Mouse (Mus musculus): ENCODE measurements around the gene Cyyr1. TPM values are rescaled to one million over a fixed set of nuclear protein-coding genes. Genes with fewer than 3 reads are reported as not detected.
A peak's percentile ranks its signal among the peaks of the same experiment; 100 is the strongest.
"Not testable (repeated sequence)": the region's sequence is repeated elsewhere in the genome, so short reads cannot be mapped to it uniquely, and the experiment has no call there.

The Cyyr1 gene
- 19.6 and 20.2 TPM in 2 replicates for total RNA-seq (2021)
- long read RNA-seq, partial matches to known transcripts: 0 of 2 reads
- long read RNA-seq, other reads (novel, unspliced or antisense): 2 of 2 reads

DNA sequence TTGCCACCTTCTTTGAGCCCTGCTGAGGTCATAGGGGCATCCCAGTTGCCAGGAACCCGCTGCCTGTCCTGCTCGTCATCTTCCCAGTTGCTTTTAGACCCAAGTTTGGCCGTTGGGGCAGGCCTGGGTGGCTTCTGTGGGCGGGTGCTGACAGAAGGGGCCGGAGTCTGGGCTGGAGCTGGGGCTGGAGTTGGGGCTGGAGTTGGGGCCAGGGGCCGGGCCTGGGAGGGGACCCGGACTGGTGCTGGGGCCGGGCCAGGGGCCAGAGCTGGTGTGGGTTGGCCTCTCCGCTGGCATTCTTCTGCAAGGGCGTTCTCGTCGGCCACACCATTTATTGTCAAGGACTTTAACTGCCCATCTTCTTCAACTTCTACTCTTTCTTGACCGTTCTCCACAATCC, at the start of gene Cyyr1:
Gene Cyyr1 (minus strand): TSS at position 101 of the 400 bp plus-strand sequence.
- not testable (repeated sequence) for DNase-seq

DNA sequence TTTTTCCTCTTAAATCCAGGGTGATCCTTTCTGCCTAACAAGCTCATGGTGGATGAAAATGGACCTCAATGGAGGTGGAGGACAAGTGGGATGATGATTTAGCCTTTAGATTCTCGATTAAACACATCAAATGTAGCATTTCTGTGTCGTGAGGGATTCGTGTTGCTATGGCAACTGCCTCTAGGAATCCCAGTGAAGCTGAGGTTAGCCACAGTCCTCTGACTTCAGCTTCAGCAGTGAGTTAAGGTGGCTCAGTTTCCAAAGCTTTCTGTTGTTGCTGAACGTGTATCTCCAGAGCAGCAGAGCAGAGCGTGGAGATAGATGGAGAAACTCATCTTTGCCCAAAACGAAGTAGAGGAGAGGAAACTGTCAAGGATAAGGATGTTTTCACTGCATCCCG, 35.6 kb upstream of the Cyyr1 start:
- no peak for DNase-seq

DNA sequence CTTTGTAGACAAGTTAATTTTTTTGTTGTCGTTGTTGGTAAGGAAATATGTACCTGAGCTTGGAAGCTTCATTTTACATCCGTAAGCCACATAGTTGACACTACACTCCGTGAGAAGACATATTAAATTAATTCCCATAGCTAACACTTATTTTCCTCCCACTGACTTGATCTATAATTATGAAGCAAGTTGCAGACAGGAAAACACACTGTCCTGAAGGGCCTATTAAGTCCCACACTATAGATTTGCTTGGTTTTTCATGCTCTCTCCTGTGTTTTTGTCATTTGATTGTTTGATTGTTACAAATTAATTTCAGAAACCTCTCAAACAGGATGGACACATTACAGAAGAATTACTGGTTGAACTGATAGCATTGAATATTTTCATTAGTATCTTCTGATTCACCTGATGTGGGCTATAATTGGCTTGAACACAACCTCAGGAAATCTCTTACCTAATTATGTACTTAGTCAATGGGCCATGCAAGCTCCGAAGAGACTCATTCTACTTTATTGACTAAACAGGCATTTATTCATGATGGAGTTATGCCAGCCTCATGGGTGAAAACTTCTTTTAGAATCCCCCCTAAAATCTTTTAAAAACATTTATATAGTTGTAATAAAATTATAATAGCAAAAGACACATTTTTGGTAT, 34.5 kb upstream of the Cyyr1 start:
- no peak for DNase-seq

DNA sequence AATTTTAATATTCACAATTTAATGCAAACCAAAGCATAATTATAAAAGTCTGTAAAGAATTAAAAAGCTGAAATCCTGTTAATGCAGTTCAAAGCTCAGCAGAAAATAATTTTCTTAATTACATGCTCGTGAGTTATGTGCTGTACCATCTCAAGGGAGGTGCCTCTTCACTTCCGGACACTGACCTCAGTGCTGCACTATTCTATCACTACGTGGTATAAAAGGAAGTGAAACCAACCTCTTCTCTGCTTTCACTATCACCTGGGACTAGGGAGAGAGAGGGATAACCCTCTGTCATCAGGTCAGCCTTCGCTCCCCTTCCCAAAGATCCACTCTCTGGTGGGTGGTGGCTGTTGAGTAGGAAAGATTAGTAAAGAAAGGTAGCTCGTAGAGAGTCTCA, 13.3 kb upstream of the Cyyr1 start:
- no peak for DNase-seq

DNA sequence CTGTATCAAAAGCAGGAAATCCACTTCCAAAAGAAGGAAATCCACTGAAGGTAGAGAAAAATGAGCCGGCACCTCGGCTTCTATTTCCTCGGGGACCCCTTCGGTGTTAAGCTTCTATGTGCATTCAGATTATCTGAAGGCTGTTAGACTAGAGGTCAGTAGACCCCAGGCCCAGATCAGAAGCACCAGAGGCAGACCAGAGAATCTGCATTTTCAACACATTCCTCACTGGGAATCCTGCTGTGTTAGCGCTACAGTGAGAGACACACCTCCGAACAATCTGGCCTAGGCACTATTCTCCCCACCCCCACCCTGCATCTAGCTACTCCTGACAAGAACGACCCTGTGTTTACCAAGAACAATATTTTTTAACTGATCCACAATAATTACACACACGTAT, 641 bp upstream of the Cyyr1 start:
- no peak for DNase-seq

DNA sequence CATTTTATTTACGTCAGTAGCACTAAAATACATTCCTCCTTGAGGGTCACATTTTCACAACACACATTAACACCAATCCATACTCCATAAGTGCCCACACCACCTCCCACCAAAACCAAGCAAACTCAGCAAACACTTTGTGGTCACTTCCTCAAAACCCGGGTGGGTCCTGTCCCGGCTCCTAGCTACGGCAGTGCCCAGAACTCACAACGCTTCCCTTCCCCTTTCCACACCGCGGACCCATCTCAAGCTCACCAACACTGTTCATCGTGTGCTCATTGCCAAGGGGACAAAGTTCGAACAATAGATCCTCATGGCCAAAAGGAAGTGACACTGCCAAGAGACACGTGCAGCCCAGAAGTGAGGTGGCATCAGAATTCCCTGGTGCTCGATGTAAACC, 1.2 kb downstream of the Cyyr1 start:
- DNase-seq: not testable (repeated sequence)

DNA sequence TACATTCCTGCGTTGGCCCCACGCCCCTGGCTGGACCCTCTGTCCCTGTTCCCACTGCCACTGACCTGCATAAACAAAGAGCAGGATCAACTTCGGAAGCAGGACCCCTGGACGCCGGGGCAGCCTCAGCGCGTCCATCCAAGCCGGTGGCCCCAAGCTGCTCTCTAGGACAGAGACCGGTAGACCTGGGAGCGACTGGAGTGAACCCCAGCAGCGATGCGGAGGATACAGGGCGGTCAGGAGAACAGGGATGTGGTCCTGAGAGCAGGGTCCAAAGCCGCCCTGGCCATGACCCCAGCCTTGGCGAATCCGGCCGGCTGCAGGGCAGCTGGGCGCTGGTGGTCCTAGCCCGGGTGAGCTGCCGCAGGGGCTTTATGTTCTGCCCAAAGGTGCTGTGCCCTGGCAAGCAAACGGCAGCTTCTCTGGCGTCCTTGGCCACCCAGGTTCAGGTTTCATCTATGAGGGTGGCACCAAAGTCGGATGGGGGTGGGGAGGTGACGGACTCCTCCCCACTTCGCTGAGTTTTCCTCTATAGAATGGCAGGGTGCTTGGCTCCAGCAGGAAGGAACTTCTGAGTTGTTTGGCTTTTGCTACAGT, 3.1 kb downstream of the Cyyr1 start:
- DNase-seq: peak; percentile 25

DNA sequence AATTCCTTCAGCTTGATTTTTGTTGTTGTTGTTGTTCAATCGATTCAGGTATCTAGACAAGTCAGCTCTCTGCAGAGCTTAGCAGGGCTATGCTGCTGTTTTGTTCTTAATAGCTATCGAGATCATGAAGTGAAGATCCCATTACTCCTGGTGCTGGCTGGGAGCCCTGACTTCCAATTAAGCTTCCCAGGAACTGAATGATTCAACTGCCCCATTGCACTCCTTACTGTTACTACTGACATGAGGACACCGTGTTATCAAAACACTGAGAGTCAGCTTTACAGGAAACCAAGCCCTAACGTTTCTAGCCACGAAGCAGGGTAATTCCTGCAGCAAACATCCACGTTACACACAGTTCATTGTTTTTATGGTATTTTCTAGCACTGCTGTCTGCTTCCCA, 6.7 kb downstream of the Cyyr1 start:
- DNase-seq: no peak

DNA sequence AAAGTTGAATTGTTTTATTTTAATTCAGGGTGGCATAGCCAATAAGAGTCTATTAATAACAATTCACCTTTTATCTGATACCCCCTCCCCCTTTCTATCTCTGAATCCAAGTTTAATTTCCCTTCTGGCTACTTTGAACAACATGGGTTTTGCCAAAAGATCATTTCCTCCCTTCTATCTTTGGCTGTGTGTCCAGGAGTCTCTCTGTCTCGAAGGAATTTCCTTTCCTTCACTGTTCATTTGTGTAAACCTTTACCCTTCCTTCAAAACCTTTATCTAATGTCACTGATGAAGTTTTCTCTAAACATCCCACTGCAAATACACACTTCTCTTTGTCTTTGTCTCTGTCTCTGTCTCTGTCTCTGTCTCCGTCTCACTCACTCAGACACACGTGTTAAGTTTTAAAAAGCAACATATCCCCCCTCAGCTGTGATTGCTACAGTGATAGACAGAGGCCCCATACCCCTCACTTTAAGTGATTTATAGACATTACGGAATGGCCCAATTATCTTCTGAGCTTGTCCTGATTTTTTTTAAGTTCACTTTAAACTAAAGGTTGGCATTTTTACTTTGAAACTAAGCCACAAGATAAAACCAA, 11.4 kb downstream of the Cyyr1 start:
- no peak for DNase-seq

DNA sequence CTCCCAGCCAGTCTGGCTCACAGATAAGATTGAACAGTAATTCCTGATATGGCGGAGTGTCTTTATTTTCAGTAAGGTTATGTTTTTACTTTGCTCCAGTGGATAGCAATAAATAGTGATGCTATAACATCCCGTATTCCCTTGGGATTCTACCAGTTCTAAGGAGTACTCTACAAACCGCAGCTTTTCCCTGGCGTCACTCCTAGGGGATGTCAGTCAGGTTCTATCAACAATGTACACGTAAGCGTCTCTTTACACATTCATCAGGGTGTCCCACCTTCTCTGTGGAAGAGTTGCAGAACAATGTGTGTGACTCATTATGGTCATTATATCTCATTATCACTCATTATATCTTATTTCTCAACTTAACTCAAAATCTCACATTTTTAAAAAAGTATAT, 12.2 kb downstream of the Cyyr1 start:
- no peak for DNase-seq

DNA sequence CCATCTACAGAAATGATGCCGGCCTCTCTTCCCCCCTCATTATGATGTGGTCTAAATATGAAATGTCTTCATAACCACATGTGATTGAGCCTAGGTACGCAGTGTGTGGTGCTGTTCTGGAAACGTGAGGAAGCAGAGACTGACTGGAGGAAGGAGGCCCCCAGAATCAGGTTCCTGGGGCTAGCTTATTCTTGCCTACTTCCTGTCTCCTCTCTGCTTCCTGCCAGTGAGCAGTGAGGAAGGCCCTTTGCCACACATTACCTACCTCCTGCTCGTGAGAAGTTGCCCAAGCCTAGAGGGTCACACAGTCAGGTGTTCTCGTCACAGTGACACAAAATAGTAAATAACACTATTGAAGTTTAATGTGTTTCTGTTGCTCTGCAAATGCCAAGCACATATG, 14.8 kb downstream of the Cyyr1 start:
- no peak for DNase-seq

DNA sequence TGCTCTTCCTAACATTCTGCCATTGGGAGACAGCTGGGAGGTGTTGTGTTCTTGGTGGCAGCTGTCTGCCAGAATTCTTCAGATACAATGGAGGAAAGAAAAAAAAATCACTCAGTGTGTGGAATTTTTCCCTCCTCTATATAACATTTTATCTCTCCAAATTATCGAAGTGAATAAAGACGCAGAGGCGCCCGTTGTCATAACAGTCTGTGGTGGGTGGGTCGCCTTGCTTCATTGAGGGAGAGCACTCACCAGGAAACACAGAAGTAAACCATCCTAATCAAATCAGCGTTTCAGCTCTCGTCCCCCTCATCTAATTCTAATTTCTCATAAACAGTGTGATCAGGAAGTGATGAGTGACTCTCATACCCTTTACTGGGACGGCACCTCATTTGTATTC, 17.1 kb downstream of the Cyyr1 start:
- no peak for DNase-seq

DNA sequence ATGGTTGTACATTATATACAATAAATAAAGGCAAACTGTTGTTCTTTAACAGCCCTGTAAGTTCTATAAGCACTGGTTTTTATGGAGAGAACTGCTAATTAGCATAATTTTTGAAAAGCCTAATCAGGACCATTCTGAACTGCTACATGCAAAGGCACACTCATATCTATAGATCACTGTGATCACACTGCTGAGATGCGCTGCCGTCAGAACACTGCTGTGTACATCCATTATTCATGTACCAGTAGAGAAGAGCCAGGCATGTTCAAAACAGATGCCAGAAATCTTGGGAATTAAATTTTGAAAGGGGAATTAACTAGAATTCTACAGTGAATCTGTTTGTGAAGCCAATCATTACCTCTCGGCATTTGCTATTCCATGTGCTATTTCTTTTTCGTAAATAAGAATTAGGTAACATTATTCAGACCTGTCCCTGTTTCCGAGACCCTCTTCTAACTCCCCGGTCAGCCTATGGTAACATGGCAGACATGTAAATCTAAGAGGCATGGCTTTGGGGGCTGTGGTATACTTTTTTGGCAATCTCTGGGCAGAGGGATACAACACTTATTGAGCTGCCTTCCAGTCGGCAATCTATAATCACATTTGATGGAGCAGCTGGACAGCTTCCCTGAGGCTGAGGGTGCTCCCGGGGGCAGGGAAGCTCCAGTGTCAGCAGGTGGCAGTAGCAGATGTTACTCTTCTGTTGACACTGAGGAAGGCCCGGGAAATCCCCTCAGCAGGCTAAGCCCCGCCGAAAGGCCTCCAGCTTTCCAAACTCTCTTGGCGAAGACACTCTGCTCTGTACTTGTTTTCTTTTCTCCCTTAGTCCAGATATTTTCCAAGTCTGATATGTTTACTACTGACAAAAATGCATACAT, 25.2 kb downstream of the Cyyr1 start:
- no peak for DNase-seq

DNA sequence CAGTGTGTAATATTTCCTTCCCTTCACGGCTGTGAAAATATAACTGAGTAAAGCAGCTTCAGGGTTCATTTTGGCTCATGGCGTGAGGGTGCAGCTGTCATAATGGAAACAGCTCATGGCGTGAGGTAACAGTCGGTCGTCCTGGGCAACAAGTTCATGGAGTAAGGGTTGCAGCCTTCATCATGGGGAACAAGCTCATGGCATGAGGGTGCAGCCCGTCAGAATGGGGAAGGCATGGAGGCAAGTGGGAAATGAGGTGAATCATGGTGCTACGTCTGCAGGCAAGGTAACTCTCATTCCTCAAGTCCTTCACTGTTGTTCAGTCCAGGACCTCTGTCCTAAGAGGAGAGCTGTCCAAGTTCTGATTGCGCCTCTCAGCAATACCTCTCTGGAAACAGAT, 28.6 kb downstream of the Cyyr1 start:
- DNase-seq: no peak

DNA sequence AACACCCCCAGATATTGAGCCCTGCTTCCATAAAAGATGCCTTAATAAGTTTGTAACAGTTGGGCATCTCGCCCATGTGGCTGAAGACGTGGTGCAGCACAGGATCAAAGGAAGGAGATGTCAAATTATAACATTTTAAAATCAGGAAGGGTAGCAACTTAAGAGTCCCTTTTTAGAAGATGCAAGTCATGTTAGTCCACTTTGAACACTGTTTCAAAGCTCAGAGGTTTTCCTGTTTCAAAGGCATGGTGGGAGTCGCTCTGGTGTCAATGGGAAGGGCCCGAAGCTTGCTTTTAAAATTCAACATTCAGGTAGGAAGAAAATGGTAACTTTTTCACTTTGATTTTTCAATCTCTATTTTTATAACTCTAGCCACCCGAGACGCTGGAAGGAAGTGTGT, 45.9 kb downstream of the Cyyr1 start:
- no peak for DNase-seq

DNA sequence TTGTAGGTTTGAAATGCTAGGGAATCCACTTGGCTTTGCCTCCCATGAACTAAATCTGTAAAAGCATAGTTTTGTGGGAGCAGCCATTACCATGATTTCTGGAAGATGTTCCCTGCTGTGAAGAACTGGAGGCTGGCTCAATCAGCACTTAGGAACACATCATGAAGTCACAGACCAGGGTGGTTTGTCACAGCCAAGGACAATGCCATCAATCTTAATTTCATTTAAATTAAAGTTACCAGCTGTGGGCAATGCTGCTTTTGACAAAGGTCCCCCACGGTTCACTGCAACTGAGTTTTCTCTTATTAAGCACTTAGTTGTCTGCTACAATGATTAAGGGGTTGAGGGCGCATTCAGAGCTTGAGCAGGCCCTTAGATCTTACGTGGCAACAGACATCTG, 48.1 kb downstream of the Cyyr1 start:
- no peak for DNase-seq

DNA sequence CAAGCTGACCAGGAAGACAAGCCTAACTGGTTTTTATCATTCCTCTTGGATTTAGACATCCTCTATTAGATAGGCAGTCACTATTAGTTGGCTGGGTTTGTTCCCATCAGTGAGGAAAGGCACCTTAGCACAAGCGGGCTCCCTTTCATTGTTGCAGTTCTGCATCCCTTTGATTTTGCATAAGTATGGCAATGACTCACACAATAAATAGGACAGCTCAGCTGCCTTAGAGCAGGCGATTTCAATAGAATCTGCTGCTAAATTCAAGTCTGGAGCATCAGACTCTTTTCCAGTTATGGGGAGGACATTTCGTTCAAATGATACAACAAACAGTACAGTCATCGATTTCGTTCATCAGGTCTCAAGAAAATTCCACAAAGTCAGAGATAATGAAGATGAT, 49.8 kb downstream of the Cyyr1 start:
- DNase-seq: no peak

DNA sequence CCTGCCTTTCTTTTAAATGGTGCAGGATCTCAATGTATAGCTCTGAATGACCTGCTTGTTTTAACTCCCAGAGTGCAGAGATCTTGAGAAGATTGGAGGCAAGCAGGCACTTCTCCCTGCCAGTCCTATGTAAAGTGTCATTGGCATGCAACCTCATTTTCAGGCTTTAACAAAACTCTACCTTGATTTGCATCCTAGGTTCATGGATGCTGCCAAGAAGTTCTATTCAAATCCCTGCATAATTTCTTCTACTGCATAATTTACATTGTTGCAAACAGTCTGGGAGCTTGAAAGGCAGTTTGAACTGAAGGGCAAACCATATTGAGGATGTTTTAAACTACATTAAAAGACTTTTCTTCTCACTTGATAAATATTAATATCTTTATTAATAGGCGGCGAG, 57.4 kb downstream of the Cyyr1 start:
- no peak for DNase-seq

DNA sequence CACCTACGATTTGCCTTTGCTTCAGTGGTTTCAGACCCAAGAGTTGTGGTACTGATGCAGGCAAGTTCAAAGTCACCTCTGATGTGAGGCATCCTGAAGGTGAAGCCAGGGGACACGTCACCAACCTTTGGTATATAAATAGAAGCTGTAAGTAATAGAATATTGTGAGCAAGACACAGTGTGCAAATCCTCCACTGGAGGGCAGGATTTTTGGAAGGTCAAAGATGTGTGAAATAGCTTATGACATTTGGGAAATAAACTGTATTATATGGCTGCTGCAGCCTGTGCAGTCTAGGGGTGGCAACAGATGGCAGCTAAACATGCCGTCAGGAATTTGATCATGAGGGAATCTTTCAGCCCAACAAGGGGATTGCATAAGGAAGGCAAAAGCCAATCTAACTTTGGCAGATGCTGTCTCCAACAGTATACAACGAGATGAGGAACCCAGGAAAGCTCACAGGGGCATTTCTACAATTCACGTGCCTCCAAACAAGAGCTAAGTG, 65.0 kb downstream of the Cyyr1 start:
- DNase-seq: no peak

DNA sequence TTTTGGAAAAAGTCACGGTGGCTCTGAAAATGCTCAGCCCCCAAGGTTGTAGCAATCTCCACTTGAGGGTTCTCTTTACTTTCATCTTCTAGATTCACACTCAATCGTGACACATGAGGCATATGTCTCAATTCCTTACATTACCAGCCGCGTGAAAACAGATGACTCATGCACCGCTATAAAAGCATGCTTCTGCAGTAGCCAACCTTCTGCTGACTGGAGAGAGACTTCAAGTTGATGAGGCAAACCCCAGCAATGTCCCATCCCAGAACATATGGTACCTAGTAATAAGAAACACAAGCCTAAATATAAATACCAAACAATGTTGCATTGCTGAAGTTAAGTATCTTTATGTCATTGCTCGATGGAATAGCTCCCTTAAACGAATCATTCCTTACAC, 65.9 kb downstream of the Cyyr1 start:
- no peak for DNase-seq

DNA sequence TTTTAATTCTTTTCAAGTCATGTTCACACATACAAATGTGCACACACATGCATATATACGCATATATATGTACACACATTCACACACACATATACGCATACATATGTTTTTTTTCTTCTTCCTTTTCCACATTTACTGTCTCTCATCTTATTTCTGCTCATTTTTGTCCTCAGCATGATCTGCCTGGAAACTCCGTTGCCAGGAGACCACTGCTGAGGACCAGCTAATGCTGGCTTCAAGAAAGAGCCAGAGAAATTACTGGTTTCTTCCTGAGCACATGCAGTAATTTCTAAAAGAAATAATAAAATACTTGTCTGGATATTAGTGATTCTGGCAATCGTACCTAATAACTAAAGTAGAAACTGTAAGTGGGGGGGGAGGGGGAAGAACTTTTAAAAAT, 68.6 kb downstream of the Cyyr1 start:
- DNase-seq: no peak

DNA sequence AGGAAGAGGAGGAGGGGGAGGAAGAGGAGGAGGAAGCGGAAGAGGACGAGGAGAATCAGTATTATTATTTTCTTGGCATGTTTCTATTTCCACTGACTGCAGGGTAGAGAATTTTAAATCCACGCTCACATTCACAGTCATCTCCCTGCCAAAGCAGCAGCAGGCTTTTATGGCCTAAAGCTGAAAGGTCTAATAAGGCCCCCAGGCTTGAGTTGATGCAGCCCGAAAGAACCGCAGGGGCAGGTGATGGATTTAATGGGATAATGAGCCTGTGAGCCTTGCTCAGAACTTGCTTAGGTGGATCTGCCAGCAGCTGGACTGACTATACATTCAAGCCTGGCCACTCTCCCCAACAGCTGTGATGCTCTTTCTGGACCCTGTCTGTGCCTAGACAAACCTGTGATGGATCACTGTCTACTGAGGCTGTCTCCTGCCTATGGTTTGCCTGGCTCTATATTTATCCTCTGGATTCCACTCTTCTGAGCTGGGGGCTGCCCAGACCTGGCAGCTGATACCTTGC, 78.6 kb downstream of the Cyyr1 start:
- no peak for DNase-seq

DNA sequence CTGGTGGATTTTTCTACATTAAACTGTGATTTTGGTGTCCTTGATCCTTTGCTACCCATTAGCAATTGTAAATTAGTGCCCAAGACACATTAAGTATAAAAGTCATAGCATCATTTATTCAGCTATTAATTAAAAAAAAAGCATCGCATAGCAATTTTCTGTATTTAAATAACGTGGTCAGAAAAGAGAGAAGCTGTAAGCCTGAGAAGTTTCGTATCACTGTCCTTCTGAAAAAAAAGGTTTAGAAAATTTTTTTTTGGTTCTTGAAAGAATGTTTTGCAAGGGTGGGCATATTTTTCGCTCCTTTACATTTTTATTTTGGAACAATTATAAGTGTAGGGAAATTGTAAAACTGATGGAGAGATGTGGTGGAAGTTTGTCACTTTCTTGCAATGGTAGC, 83.1 kb downstream of the Cyyr1 start:
- no peak for DNase-seq
